Mouse (Mus musculus): ENCODE results near the gene Dnajc7. TPM values are rescaled to one million over a fixed set of nuclear protein-coding genes. Genes with fewer than 3 reads are reported as not detected.

Gene Dnajc7
- total RNA-seq, 4 experiments from 2014 or later = 204 to 279 (median 249) TPM

GRCm38 (mm10) chr11:100579116-100579799, 40.7 kb downstream of the Dnajc7 start:
- DNase-seq = no peak

- no peak for DNase-seq
Measured at GRCm38 (mm10) chr11:100577852-100578599, 41.9 kb downstream of the Dnajc7 start.

GRCm38 (mm10) chr11:100576256-100576655, 43.7 kb downstream of the Dnajc7 start:
- no peak for DNase-seq

GRCm38 (mm10) chr11:100575484-100575855, 44.5 kb downstream of the Dnajc7 start:
- DNase-seq = no peak

- DNase-seq = peak; percentile 67
Measured at GRCm38 (mm10) chr11:100574708-100575483, 45.1 kb downstream of the Dnajc7 start, which contains the start of gene Cnp. Gene Cnp (plus strand): TSS chr11:100574904.

GRCm38 (mm10) chr11:100574188-100574587, 45.8 kb downstream of the Dnajc7 start:
- no peak for DNase-seq

GRCm38 (mm10) chr11:100571202-100571567, 48.8 kb downstream of the Dnajc7 start:
- DNase-seq = no peak

GRCm38 (mm10) chr11:100570430-100571201, 49.4 kb downstream of the Dnajc7 start:
- peak; percentile 72 for DNase-seq

- DNase-seq = peak; percentile 86
Measured at GRCm38 (mm10) chr11:100569789-100570188, 50.2 kb downstream of the Dnajc7 start.

GRCm38 (mm10) chr11:100568692-100569091, 51.3 kb downstream of the Dnajc7 start:
- no peak for DNase-seq

- no peak for DNase-seq
Measured at GRCm38 (mm10) chr11:100567815-100568245, 52.1 kb downstream of the Dnajc7 start.

- DNase-seq = no peak
Measured at GRCm38 (mm10) chr11:100567229-100567628, 52.7 kb downstream of the Dnajc7 start.

- DNase-seq = no peak
Measured at GRCm38 (mm10) chr11:100564703-100565102, 55.3 kb downstream of the Dnajc7 start.

GRCm38 (mm10) chr11:100564297-100564696, 55.7 kb downstream of the Dnajc7 start:
- DNase-seq = no peak

GRCm38 (mm10) chr11:100561748-100562147, 58.2 kb downstream of the Dnajc7 start:
- no peak for DNase-seq

GRCm38 (mm10) chr11:100559476-100559875, 60.5 kb downstream of the Dnajc7 start:
- no peak for DNase-seq

GRCm38 (mm10) chr11:100557563-100557962, 62.4 kb downstream of the Dnajc7 start:
- no peak for DNase-seq

- DNase-seq = peak; percentile 67
Measured at GRCm38 (mm10) chr11:100555583-100555982, 64.4 kb downstream of the Dnajc7 start.

GRCm38 (mm10) chr11:100552842-100553241, 67.1 kb downstream of the Dnajc7 start:
- DNase-seq = no peak

GRCm38 (mm10) chr11:100550101-100550500, 69.9 kb downstream of the Dnajc7 start:
- DNase-seq = no peak

GRCm38 (mm10) chr11:100549466-100549865, 70.5 kb downstream of the Dnajc7 start:
- no peak for DNase-seq

- no peak for DNase-seq
Measured at GRCm38 (mm10) chr11:100548141-100548540, 71.8 kb downstream of the Dnajc7 start.

All from adrenal gland, adult 8-10 months (tissue).